Mouse (Mus musculus) neural tube, embryonic 14.5 days (tissue): ENCODE data around the gene Kif1a. TPM values are rescaled to one million over a fixed set of nuclear protein-coding genes. Genes with fewer than 3 reads are reported as not detected.
"Not testable (repeated sequence)": the region's sequence is repeated elsewhere in the genome, so short reads cannot be mapped to it uniquely, and the experiment has no call there.

Experiments
- ATAC-seq: fragments of 200-750 bp; cut with Nextera tagmentation; 2 replicates; pipeline ENCODE4 v1.8.0; 2017; ENCODE audit warnings: low read depth, mild to moderate bottlenecking, moderate TSS enrichment, moderate library complexity
- H3K27ac ChIP-seq: fragments of 300-500 bp; sonication (generic); 2 replicates; pipeline ENCODE4 v1.5.1; 2014; ENCODE audit warnings: low read depth, mild to moderate bottlenecking, control low read depth, low read length, moderate library complexity, mixed read lengths
- H3K27me3 ChIP-seq: fragments of 300-500 bp; sonication (generic); 2 replicates; pipeline ENCODE4 v1.6.1; 2014; ENCODE audit warnings: low read length; ENCODE audit not compliant: control insufficient read depth, insufficient read depth
- H3K36me3 ChIP-seq: fragments of 300-500 bp; sonication (generic); 2 replicates; pipeline ENCODE4 v1.6.1; 2014; ENCODE audit warnings: low read length, mixed read lengths; ENCODE audit not compliant: control insufficient read depth, insufficient read depth
- H3K4me1 ChIP-seq: fragments of 300-500 bp; sonication (generic); 2 replicates; pipeline ENCODE4 v1.6.1; 2014; ENCODE audit warnings: low read length; ENCODE audit not compliant: control insufficient read depth, insufficient read depth
- H3K4me2 ChIP-seq: fragments of 300-500 bp; sonication (generic); 2 replicates; pipeline ENCODE4 v1.6.1; 2014; ENCODE audit warnings: mild to moderate bottlenecking, low read depth, low read length, control low read depth
- H3K4me3 ChIP-seq: fragments of 300-500 bp; sonication (generic); 2 replicates; pipeline ENCODE4 v1.5.1; 2014; ENCODE audit warnings: low read depth, low read length, control low read depth, mixed read lengths
- H3K9ac ChIP-seq: fragments of 300-500 bp; sonication (generic); replicated peaks from 2 replicates; pipeline ENCODE4 v1.6.1; 2014; ENCODE audit warnings: low read depth, mild to moderate bottlenecking, control low read depth, low read length, mixed read lengths
- H3K9me3 ChIP-seq: fragments of 300-500 bp; sonication (generic); 2 replicates; pipeline ENCODE4 v1.6.1; 2016; ENCODE audit warnings: low read length; ENCODE audit not compliant: control insufficient read depth
- WGBS: fragments of 180-500 bp; shearing (Covaris S2); extraction: QIAGEN DNeasy Blood & Tissue Kit; methylation state at CpG from one replicate; pipeline ENCODE4 v1.1.7; 2014; 5-methylcytosine and 5-hydroxymethylcytosine counted together
- polyA plus RNA-seq: library from polyadenylated mRNA; unstranded; fragments of >200 nt; fragmentation: Nextera tagmentation; extraction: Ambion mirVana; gene quantifications from 2 replicates; pipeline ENCODE4 v1.2.1, GENCODE M21; 2014

The Kif1a gene
- polyA plus RNA-seq, 1 experiment from 2014 or later = 438 TPM

DNA sequence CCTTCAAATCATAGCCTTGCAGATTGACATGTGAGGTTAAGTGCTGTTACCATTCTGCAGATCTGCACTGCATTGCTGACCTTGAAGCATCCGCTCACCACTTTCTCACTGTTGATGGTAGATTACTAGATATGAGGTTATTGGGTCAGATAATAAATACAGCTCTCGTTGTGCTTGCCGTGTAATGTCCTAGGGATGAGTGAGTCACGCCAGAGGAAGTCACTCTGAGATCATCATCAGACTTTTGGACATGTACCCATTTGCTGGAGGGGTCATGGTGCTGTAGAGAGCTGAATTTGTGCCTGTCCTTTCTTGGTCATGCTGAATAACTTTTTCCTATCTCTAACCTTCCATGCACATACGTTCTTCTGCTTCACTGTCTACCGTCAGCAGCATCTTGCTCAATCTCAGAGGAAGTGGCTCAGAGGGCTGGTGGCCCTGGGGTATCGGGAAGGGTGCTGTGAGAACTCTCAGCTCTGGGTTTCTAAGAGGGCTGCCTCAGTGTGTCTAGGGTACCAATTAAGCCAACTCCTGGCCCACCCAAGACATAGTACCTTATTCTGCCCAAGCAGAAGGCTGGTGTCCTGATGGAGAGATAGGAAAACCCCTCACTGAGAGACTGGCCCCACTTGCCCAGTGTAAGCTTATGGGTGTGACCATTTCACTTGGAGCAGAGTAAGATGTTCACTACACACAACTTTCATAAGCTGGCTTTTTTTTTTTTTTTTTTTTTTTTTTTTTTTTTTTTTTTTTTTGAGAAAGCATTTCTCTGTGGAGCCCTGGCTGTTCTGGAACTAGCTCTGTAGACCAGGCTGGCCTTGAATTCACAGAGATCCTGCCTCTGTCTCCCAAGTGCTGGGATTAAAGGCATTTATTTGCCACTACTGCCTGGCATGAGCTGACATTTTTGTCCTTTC is 129.6 kb downstream of the Kif1a start:
- no peaks in the 10 kb centered on the region for H3K9me3 ChIP-seq
- H3K27ac ChIP-seq = no peak overlapping the region
- no peaks in the 10 kb centered on the region for H3K4me1 ChIP-seq
- H3K36me3 ChIP-seq = no peaks in the 10 kb centered on the region
- H3K4me3 ChIP-seq = no peak overlapping the region
- H3K27me3 ChIP-seq = no peaks in the 10 kb centered on the region
- WGBS = 89% methylated on average over 7 of the region's 7 CpGs
- ATAC-seq = no peak
- H3K4me2 ChIP-seq = no peak overlapping the region
- no peak overlapping the region for H3K9ac ChIP-seq

DNA sequence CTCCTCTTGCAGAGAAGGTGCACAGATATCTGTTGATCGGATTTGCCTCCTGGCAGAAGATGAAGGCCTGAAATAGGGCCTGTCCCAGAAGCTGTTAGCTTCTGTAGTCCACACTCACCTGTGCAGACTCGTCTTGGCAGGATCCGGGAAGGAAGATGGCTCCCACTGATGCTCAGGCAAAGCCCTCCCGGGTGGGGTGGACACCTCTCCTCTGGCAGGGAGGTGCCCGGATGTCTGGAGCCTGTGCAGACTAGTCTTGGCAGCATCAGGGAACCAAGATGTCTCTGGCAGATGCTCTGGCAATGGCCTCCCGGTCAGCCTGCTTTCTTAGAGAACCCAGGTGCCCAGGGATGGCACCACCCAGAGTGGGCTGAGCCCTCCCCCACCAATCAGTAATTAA is 131.0 kb downstream of the Kif1a start:
- not testable (repeated sequence) for H3K4me2 ChIP-seq, H3K9me3 ChIP-seq, H3K4me1 ChIP-seq, ATAC-seq, H3K27ac ChIP-seq, H3K36me3 ChIP-seq, H3K9ac ChIP-seq, H3K4me3 ChIP-seq, H3K27me3 ChIP-seq
- 83% methylated on average over 6 of the region's 6 CpGs for whole genome bisulfite sequencing

Other genes starting within 250 kb of the Kif1a start
- gene Ankmy1, start 199.0 kb downstream of the Kif1a start, polyA plus RNA-seq = 1.1 and 4.6 TPM in 2 replicates
- gene Dusp28, start 195.0 kb downstream of the Kif1a start, polyA plus RNA-seq = 15.9 and 18.0 TPM in 2 replicates
- gene Rnpepl1, start 191.2 kb downstream of the Kif1a start, polyA plus RNA-seq = 27.0 and 31.6 TPM in 2 replicates
- gene Capn10, start 167.6 kb downstream of the Kif1a start, polyA plus RNA-seq = 53.6 and 58.4 TPM in 2 replicates
- gene Gpr35, start 151.1 kb downstream of the Kif1a start, polyA plus RNA-seq = 0.44 and 0.95 TPM in 2 replicates
- not detected in 2 replicates for gene Aqp12, start 95.6 kb downstream of the Kif1a start, polyA plus RNA-seq
- not detected in 2 replicates for gene Agxt, start 33.3 kb upstream of the Kif1a start, polyA plus RNA-seq
- not detected in 2 replicates for gene 2310007B03Rik, start 59.0 kb upstream of the Kif1a start, polyA plus RNA-seq
- 0.08 and 0.14 TPM in 2 replicates for gene Crocc2, start 66.8 kb upstream of the Kif1a start, polyA plus RNA-seq
- 2.8 and 9.6 TPM in 2 replicates for gene Sned1, start 133.9 kb upstream of the Kif1a start, polyA plus RNA-seq
- gene Mterf4, start 204.0 kb upstream of the Kif1a start, polyA plus RNA-seq = 31.2 and 31.6 TPM in 2 replicates
- 57.9 and 67.7 TPM in 2 replicates for gene Ppp1r7, start 240.9 kb upstream of the Kif1a start, polyA plus RNA-seq
- 4.6 and 5.7 TPM in 2 replicates for gene Pask, start 241.5 kb upstream of the Kif1a start, polyA plus RNA-seq